Mouse (Mus musculus) B cell, adult (primary cell): Measurements from ENCODE around the gene Mmp9. TPM values are rescaled to one million over a fixed set of nuclear protein-coding genes. Genes with fewer than 3 reads are reported as not detected.

Experiments used
- total RNA-seq: library from RNA; stranded (reverse); gene quantifications from 4 replicates; pipeline ENCODE4 v1.2.4, GENCODE M21; 2023; ENCODE audit not compliant: inconsistent age

The Mmp9 gene
- total RNA-seq = 0.36 to 0.55 TPM (median 0.42 TPM) in 4 replicates

GRCm38 (mm10) chr2:164940140-164940830, at the start of gene Mmp9:
TSS of gene Mmp9 (plus strand) at chr2:164940780.

GRCm38 (mm10) chr2:164911086-164912048, 29.2 kb upstream of the Mmp9 start, which contains the start of gene Zfp335:
TSS of gene Zfp335 (minus strand) at chr2:164911757.

GRCm38 (mm10) chr2:164960716-164961441, 20.3 kb downstream of the Mmp9 start, which contains the start of gene Slc12a5:
TSS of gene Slc12a5 (plus strand) at chr2:164960802.

Other genes with a start within 250 kb of the Mmp9 start
- gene Spint4, start 242.3 kb upstream of the Mmp9 start, total RNA-seq = not detected in 4 replicates
- gene Spint5, start 225.5 kb upstream of the Mmp9 start, total RNA-seq = not detected in 4 replicates
- gene Wfdc3, start 194.8 kb upstream of the Mmp9 start, total RNA-seq = not detected in 4 replicates
- 35.3 to 43.4 TPM (median 39.6 TPM) in 4 replicates for gene Dnttip1, start 194.8 kb upstream of the Mmp9 start, total RNA-seq
- 2.6 to 4.9 TPM (median 3.6 TPM) in 4 replicates for gene Ube2c, start 170.9 kb upstream of the Mmp9 start, total RNA-seq
- gene Tnnc2, start 160.8 kb upstream of the Mmp9 start, total RNA-seq = not detected in 4 replicates
- 0.60 to 1.5 TPM (median 0.69 TPM) in 4 replicates for gene Snx21, start 155.0 kb upstream of the Mmp9 start, total RNA-seq
- gene Acot8, start 135.9 kb upstream of the Mmp9 start, total RNA-seq = 57.2 to 73.3 TPM (median 63.9 TPM) in 4 replicates
- gene Zswim3, start 135.7 kb upstream of the Mmp9 start, total RNA-seq = 3.1 to 4.3 TPM (median 3.6 TPM) in 4 replicates
- 7.8 to 9.8 TPM (median 8.5 TPM) in 4 replicates for gene Zswim1, start 118.1 kb upstream of the Mmp9 start, total RNA-seq
- 0.69 to 0.74 TPM in 2 of 4 replicates, not detected in the others for gene Spata25, start 112.2 kb upstream of the Mmp9 start, total RNA-seq
- gene Ctsa, start 107.9 kb upstream of the Mmp9 start, total RNA-seq = 200 to 233 TPM (median 214 TPM) in 4 replicates
- gene Neurl2, start 107.3 kb upstream of the Mmp9 start, total RNA-seq = 4.5 to 5.9 TPM (median 4.9 TPM) in 4 replicates
- 8.8 to 12.8 TPM (median 10.6 TPM) in 4 replicates for gene Pltp, start 83.1 kb upstream of the Mmp9 start, total RNA-seq
- 91.0 to 95.0 TPM (median 92.9 TPM) in 4 replicates for gene Pcif1, start 61.5 kb upstream of the Mmp9 start, total RNA-seq
- 56.4 to 63.7 TPM (median 59.9 TPM) in 4 replicates for gene Zfp335, start 29.0 kb upstream of the Mmp9 start, total RNA-seq
- gene Slc12a5, start 20.0 kb downstream of the Mmp9 start, total RNA-seq = 0.83 to 1.8 TPM (median 0.92 TPM) in 4 replicates
- gene Ncoa5, start 94.1 kb downstream of the Mmp9 start, total RNA-seq = 45.2 to 51.9 TPM (median 47.7 TPM) in 4 replicates
- gene Cd40, start 114.8 kb downstream of the Mmp9 start, total RNA-seq = 156 to 180 TPM (median 171 TPM) in 4 replicates
- gene 1700025C18Rik, start 150.0 kb downstream of the Mmp9 start, total RNA-seq = not detected in 4 replicates